Mouse (Mus musculus) thymus, adult 2 months (tissue): ENCODE results near the gene Ipo4. TPM values are rescaled to one million over a fixed set of nuclear protein-coding genes. Genes with fewer than 3 reads are reported as not detected.

Experiments
- DNase-seq: peaks from one replicate; pipeline ENCODE4 v3.0.0; 2021
- H3K27ac ChIP-seq: fragments of 200-500 bp; 2 replicates; pipeline ENCODE4 v1.5.1; 2012; ENCODE audit warnings: low read length, control low read depth; ENCODE audit not compliant: control insufficient read depth, insufficient read depth
- H3K27me3 ChIP-seq: fragments of 200-500 bp; 2 replicates; pipeline ENCODE4 v1.6.1; 2012; ENCODE audit warnings: mild to moderate bottlenecking, low read length, moderate library complexity, mixed read lengths; ENCODE audit not compliant: control insufficient read depth, insufficient read depth
- H3K36me3 ChIP-seq: fragments of 200-500 bp; 2 replicates; pipeline ENCODE4 v1.6.1; 2012; ENCODE audit warnings: mild to moderate bottlenecking, low read length, moderate library complexity; ENCODE audit not compliant: control insufficient read depth, insufficient read depth
- H3K4me1 ChIP-seq: fragments of 200-500 bp; replicated peaks from 2 replicates; pipeline ENCODE4 v1.6.1; 2012; ENCODE audit warnings: low read length; ENCODE audit not compliant: control insufficient read depth, insufficient read depth
- H3K4me3 ChIP-seq: fragments of 200-500 bp; 2 replicates; pipeline ENCODE4 v1.5.1; 2012; ENCODE audit warnings: mild to moderate bottlenecking, low read length, control low read depth, moderate library complexity; ENCODE audit not compliant: control insufficient read depth, insufficient read depth
- CTCF ChIP-seq: fragments of 200-500 bp; IDR thresholded peaks from 2 replicates; pipeline ENCODE4 v1.5.1; 2012; ENCODE audit warnings: mild to moderate bottlenecking, control low read depth, low read length, moderate library complexity, borderline replicate concordance; ENCODE audit not compliant: control insufficient read depth, poor library complexity, insufficient read depth; ENCODE audit errors: extremely low read depth
- POLR2A ChIP-seq: fragments of 200-500 bp; IDR thresholded peaks from 2 replicates; pipeline ENCODE4 v1.6.1; 2012; ENCODE audit warnings: mild to moderate bottlenecking, low read length, control low read depth, moderate library complexity; ENCODE audit not compliant: control insufficient read depth, poor library complexity, insufficient read depth; ENCODE audit errors: extremely low read depth
- WGBS: fragments of 180-500 bp; shearing (Covaris S2); methylation state at CpG from one replicate; pipeline ENCODE4 v1.1.7; 2018; 5-methylcytosine and 5-hydroxymethylcytosine counted together
- polyA plus RNA-seq: library from polyadenylated mRNA; depleted of rRNA; stranded (reverse); fragments of >200 nt; gene quantifications from 2 replicates; pipeline ENCODE4 v1.2.3, GENCODE M21; 2012; rRNA removed

The Ipo4 gene
- polyA plus RNA-seq, 1 experiment, result 71.6 TPM

GRCm38 (mm10) chr14:55578668-55579269, 57.0 kb downstream of the Ipo4 start:
- Histone ChIP-seq H3K36me3 (peaks cover 11% of the 10 kb centered on the region; the same call in 1 of the 2 replicates), H3K27me3 (no peaks in the 10 kb centered on the region), H3K27ac (peak overlapping the region; percentile 20; the same call in 1 of the 2 replicates), H3K4me1 (peaks cover 16% of the 10 kb centered on the region; the same call in 1 of the 2 replicates), H3K4me3 (peak overlapping the region; percentile 69)
- TF ChIP-seq CTCF, result no peak; the same call in 1 of the 2 replicates
- no peak for TF ChIP-seq POLR2A
- DNase-seq, result no peak
- WGBS, result 11% methylated on average over 6 of the region's 6 CpGs

- peaks cover 16% of the 10 kb centered on the region; the same call in 1 of the 2 replicates for H3K4me1 ChIP-seq
- TF ChIP-seq CTCF (no peak), POLR2A (0 out of 2 replicates have a peak, but pooled peaks have one; percentile 45)
- peak within 1 kb of the TSS; percentile 20; the same call in 1 of the 2 replicates for H3K27ac ChIP-seq
- DNase-seq, result peak; percentile 85
- H3K4me3 ChIP-seq, result peak within 1 kb of the TSS; percentile 69
- H3K36me3 ChIP-seq, result peaks cover 11% of the 10 kb centered on the region; the same call in 1 of the 2 replicates
- whole genome bisulfite sequencing, result 1% methylated on average over 31 of the region's 32 CpGs
- H3K27me3 ChIP-seq, result no peaks in the 10 kb centered on the region
Measured at GRCm38 (mm10) chr14:55577871-55578667, 57.7 kb downstream of the Ipo4 start, which contains the start of gene Psme1. Gene Psme1, plus strand, starts transcription at chr14:55578123.

- Histone ChIP-seq H3K27ac (no peak overlapping the region), H3K4me1 (peaks cover 16% of the 10 kb centered on the region; the same call in 1 of the 2 replicates), H3K36me3 (peaks cover 11% of the 10 kb centered on the region; the same call in 1 of the 2 replicates), H3K4me3 (no peak overlapping the region), H3K27me3 (no peaks in the 10 kb centered on the region)
- TF ChIP-seq CTCF, result no peak
- no peak for TF ChIP-seq POLR2A
- no peak for DNase-seq
- 53% methylated on average over 16 of the region's 16 CpGs for WGBS
Measured at GRCm38 (mm10) chr14:55576376-55576775, 59.4 kb downstream of the Ipo4 start.

- Histone ChIP-seq H3K4me3 (no peak overlapping the region), H3K27me3 (no peaks in the 10 kb centered on the region), H3K36me3 (peaks cover 5% of the 10 kb centered on the region; the same call in 1 of the 2 replicates), H3K27ac (no peak overlapping the region), H3K4me1 (peaks cover 16% of the 10 kb centered on the region; the same call in 1 of the 2 replicates)
- TF ChIP-seq POLR2A, result no peak
- TF ChIP-seq CTCF, result no peak
- 83% methylated on average over 13 of the region's 13 CpGs for WGBS
- no peak for DNase-seq
Measured at GRCm38 (mm10) chr14:55575711-55576110, 60.0 kb downstream of the Ipo4 start.

Other genes starting within 250 kb of the Ipo4 start
- 38.3 and 46.8 TPM in 2 replicates for gene Dhrs4, start 157.2 kb downstream of the Ipo4 start, polyA plus RNA-seq
- 20.6 and 25.4 TPM in 2 replicates for gene Carmil3, start 145.3 kb downstream of the Ipo4 start, polyA plus RNA-seq
- 0.98 and 1.0 TPM in 2 replicates for gene Cpne6, start 125.5 kb downstream of the Ipo4 start, polyA plus RNA-seq
- gene Nrl, start 111.0 kb downstream of the Ipo4 start, polyA plus RNA-seq, result 0.50 and 0.70 TPM in 2 replicates
- 13.2 and 13.3 TPM in 2 replicates for gene Pck2, start 95.7 kb downstream of the Ipo4 start, polyA plus RNA-seq
- gene Dcaf11, start 76.0 kb downstream of the Ipo4 start, polyA plus RNA-seq, result 76.8 and 77.7 TPM in 2 replicates
- 8.2 and 8.3 TPM in 2 replicates for gene A730061H03Rik, start 75.6 kb downstream of the Ipo4 start, polyA plus RNA-seq
- 1.7 and 20.2 TPM in 2 replicates for gene Fitm1, start 60.3 kb downstream of the Ipo4 start, polyA plus RNA-seq
- gene Psme1, start 57.8 kb downstream of the Ipo4 start, polyA plus RNA-seq, result 129 and 136 TPM in 2 replicates
- gene Emc9, start 50.7 kb downstream of the Ipo4 start, polyA plus RNA-seq, result 7.4 and 13.4 TPM in 2 replicates
- 98.7 and 104 TPM in 2 replicates for gene Psme2, start 44.8 kb downstream of the Ipo4 start, polyA plus RNA-seq
- 84.0 and 89.3 TPM in 2 replicates for gene Rnf31, start 44.2 kb downstream of the Ipo4 start, polyA plus RNA-seq
- gene Irf9, start 32.4 kb downstream of the Ipo4 start, polyA plus RNA-seq, result 135 and 162 TPM in 2 replicates
- 2.9 and 3.7 TPM in 2 replicates for gene Rec8, start 17.9 kb downstream of the Ipo4 start, polyA plus RNA-seq
- gene Gm49378, start 1.9 kb upstream of the Ipo4 start, polyA plus RNA-seq, result 10.2 and 10.9 TPM in 2 replicates
- 98.1 and 102 TPM in 2 replicates for gene Tm9sf1, start 7.8 kb upstream of the Ipo4 start, polyA plus RNA-seq
- gene Tssk4, start 14.2 kb upstream of the Ipo4 start, polyA plus RNA-seq, result 2.2 and 2.6 TPM in 2 replicates
- gene Mdp1, start 24.6 kb upstream of the Ipo4 start, polyA plus RNA-seq, result 34.7 and 45.8 TPM in 2 replicates
- gene Gmpr2, start 36.0 kb upstream of the Ipo4 start, polyA plus RNA-seq, result 27.8 and 40.9 TPM in 2 replicates
- 292 and 416 TPM in 2 replicates for gene Nedd8, start 36.2 kb upstream of the Ipo4 start, polyA plus RNA-seq
- gene Tinf2, start 45.9 kb upstream of the Ipo4 start, polyA plus RNA-seq, result 51.5 and 51.9 TPM in 2 replicates
- gene Tgm1, start 78.0 kb upstream of the Ipo4 start, polyA plus RNA-seq, result 7.2 and 8.2 TPM in 2 replicates
- 80.5 and 84.9 TPM in 2 replicates for gene Rabggta, start 86.3 kb upstream of the Ipo4 start, polyA plus RNA-seq
- gene Dhrs1, start 109.7 kb upstream of the Ipo4 start, polyA plus RNA-seq, result 78.9 and 93.5 TPM in 2 replicates
- gene Nop9, start 109.7 kb upstream of the Ipo4 start, polyA plus RNA-seq, result 41.5 and 43.6 TPM in 2 replicates
- 1.8 and 2.7 TPM in 2 replicates for gene Cideb, start 122.5 kb upstream of the Ipo4 start, polyA plus RNA-seq
- 1.7 and 1.8 TPM in 2 replicates for gene Ltb4r2, start 125.5 kb upstream of the Ipo4 start, polyA plus RNA-seq
- gene Ltb4r1, start 130.0 kb upstream of the Ipo4 start, polyA plus RNA-seq, result 2.6 and 2.8 TPM in 2 replicates
- 7.4 and 11.2 TPM in 2 replicates for gene Adcy4, start 148.1 kb upstream of the Ipo4 start, polyA plus RNA-seq
- gene Ripk3, start 152.9 kb upstream of the Ipo4 start, polyA plus RNA-seq, result 66.8 and 84.4 TPM in 2 replicates
- 2.3 and 2.7 TPM in 2 replicates for gene Nfatc4, start 187.2 kb upstream of the Ipo4 start, polyA plus RNA-seq
- 2.0 and 2.1 TPM in 2 replicates for gene Nynrin, start 218.1 kb upstream of the Ipo4 start, polyA plus RNA-seq
- 0.04 and 0.09 TPM in 2 replicates for gene Cbln3, start 248.4 kb upstream of the Ipo4 start, polyA plus RNA-seq
- gene Khnyn, start 249.0 kb upstream of the Ipo4 start, polyA plus RNA-seq, result 33.7 and 35.5 TPM in 2 replicates